Mouse (Mus musculus): ENCODE results near the gene Wscd1. TPM values are rescaled to one million over a fixed set of nuclear protein-coding genes. Genes with fewer than 3 reads are reported as not detected.

Wscd1 gene
- total RNA-seq, 2 experiments from 2014 or later = 2.9 to 4.3 TPM

- DNase-seq (ENCODE audit: low spot score in 2 of 2) = no peak
Measured at GRCm38 (mm10) chr11:71767726-71768125, 18.0 kb downstream of the Wscd1 start.

- no peak for DNase-seq (ENCODE audit: low spot score in 2 of 2)
Measured at GRCm38 (mm10) chr11:71769744-71770143, 20.0 kb downstream of the Wscd1 start.

- no peak for DNase-seq (ENCODE audit: low spot score in 2 of 2)
Measured at GRCm38 (mm10) chr11:71770479-71770878, 20.8 kb downstream of the Wscd1 start.

- no peak for DNase-seq (ENCODE audit: low spot score in 2 of 2)
Measured at GRCm38 (mm10) chr11:71771074-71771473, 21.4 kb downstream of the Wscd1 start.

- DNase-seq (ENCODE audit: low spot score in 2 of 2) = no peak
Measured at GRCm38 (mm10) chr11:71772056-71772455, 22.3 kb downstream of the Wscd1 start.

- no peak for DNase-seq (ENCODE audit: low spot score in 2 of 2)
Measured at GRCm38 (mm10) chr11:71772802-71773201, 23.1 kb downstream of the Wscd1 start.

- no peak for DNase-seq (ENCODE audit: low spot score in 2 of 2)
Measured at GRCm38 (mm10) chr11:71773986-71774767, 24.5 kb downstream of the Wscd1 start.

GRCm38 (mm10) chr11:71775056-71775455, 25.3 kb downstream of the Wscd1 start:
- no peak for DNase-seq (ENCODE audit: low spot score in 2 of 2)

GRCm38 (mm10) chr11:71779642-71780041, 29.9 kb downstream of the Wscd1 start:
- DNase-seq (ENCODE audit: low spot score in 2 of 2) = no peak

GRCm38 (mm10) chr11:71781737-71782354, 32.1 kb downstream of the Wscd1 start:
- DNase-seq (ENCODE audit: low spot score in 2 of 2) = no peak

- DNase-seq (ENCODE audit: low spot score in 2 of 2) = no peak
Measured at GRCm38 (mm10) chr11:71785499-71785898, 35.8 kb downstream of the Wscd1 start.

- DNase-seq (ENCODE audit: low spot score in 2 of 2) = no peak
Measured at GRCm38 (mm10) chr11:71788209-71788608, 38.5 kb downstream of the Wscd1 start.

- no peak for DNase-seq (ENCODE audit: low spot score in 2 of 2)
Measured at GRCm38 (mm10) chr11:71790227-71790626, 40.5 kb downstream of the Wscd1 start.

GRCm38 (mm10) chr11:71799206-71799605, 49.5 kb downstream of the Wscd1 start:
- no peak for DNase-seq (ENCODE audit: low spot score in 2 of 2)

GRCm38 (mm10) chr11:71808521-71808920, 58.8 kb downstream of the Wscd1 start:
- DNase-seq (ENCODE audit: low spot score in 2 of 2) = no peak

GRCm38 (mm10) chr11:71811828-71812227, 62.1 kb downstream of the Wscd1 start:
- no peak for DNase-seq (ENCODE audit: low spot score in 2 of 2)

- DNase-seq (ENCODE audit: low spot score in 2 of 2) = no peak
Measured at GRCm38 (mm10) chr11:71812921-71813320, 63.2 kb downstream of the Wscd1 start.

- DNase-seq (ENCODE audit: low spot score in 2 of 2) = no peak
Measured at GRCm38 (mm10) chr11:71814511-71814910, 64.8 kb downstream of the Wscd1 start.

- DNase-seq (ENCODE audit: low spot score in 2 of 2) = peak; percentile 44 to 50
Measured at GRCm38 (mm10) chr11:71815326-71815725, 65.6 kb downstream of the Wscd1 start.

- peak in 1 of 2 experiments; percentile 20 for DNase-seq (ENCODE audit: low spot score in 2 of 2)
Measured at GRCm38 (mm10) chr11:71816918-71817317, 67.2 kb downstream of the Wscd1 start.

- DNase-seq (ENCODE audit: low spot score in 2 of 2) = peak in 1 of 2 experiments; percentile 4
Measured at GRCm38 (mm10) chr11:71817341-71817740, 67.6 kb downstream of the Wscd1 start.

GRCm38 (mm10) chr11:71818111-71818510, 68.4 kb downstream of the Wscd1 start:
- DNase-seq (ENCODE audit: low spot score in 2 of 2) = no peak

GRCm38 (mm10) chr11:71819901-71820300, 70.2 kb downstream of the Wscd1 start:
- no peak for DNase-seq (ENCODE audit: low spot score in 2 of 2)

Data from adrenal gland, adult 18-20 months (tissue).